Mouse (Mus musculus) left cerebral cortex, adult 2 months (tissue): ENCODE measurements around the gene Stard8. TPM values are rescaled to one million over a fixed set of nuclear protein-coding genes. Genes with fewer than 3 reads are reported as not detected.
A peak's percentile ranks its signal among the peaks of the same experiment; 100 is the strongest.

ENCODE experiments used
- DNase-seq, 2 experiments: peaks; one replicate each; pipeline ENCODE4 v3.0.0; 2021 to 2022; ENCODE audit warnings: low spot score in 2 of 2, mixed read lengths in 1 of 2; ENCODE audit errors: extremely low spot score in 1 of 2
- H3K27ac ChIP-seq: fragments of 200-600 bp; 2 replicates; pipeline ENCODE4 v1.8.1; 2022
- H3K4me3 ChIP-seq: fragments of 200-600 bp; 2 replicates; pipeline ENCODE4 v1.8.1; 2022
- CTCF ChIP-seq: fragments of 200-600 bp; IDR thresholded peaks from 2 replicates; pipeline ENCODE4 v1.8.1; 2022; ENCODE audit warnings: antibody characterized with exemption, mild to moderate bottlenecking, moderate library complexity
- intact Hi-C: fragments of 180-260 bp; cut with DNase I; formaldehyde crosslinking; loops from one replicate; pipeline ENCODE4 v1.15.1; 2025
- total RNA-seq, 2 experiments: library from RNA; stranded (reverse); gene quantifications; 2 replicates each; pipeline ENCODE4 v1.2.3; 2021

The Stard8 gene
- total RNA-seq, 2 experiments from 2014 or later = 49.6 to 49.7 TPM

DNA sequence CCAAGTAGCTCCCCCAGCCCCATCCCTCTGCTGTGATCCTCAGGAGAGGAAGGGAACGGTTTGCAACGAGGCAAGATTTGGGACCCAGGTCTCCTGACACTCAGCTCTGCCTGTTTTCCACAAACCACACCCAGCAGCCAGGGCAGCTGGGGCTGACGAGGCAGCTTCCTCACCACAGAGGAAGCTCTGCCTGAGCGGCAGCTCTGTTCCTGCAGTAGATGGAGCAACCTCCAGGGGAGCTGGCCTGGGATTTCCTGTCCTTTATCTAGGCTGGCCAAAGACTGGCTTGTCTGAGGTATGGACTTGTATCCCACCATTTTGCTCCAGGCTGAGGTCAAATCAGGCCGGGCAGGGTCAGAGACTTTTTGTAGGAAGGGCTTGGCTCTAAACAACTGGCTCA, 46.2 kb downstream of the Stard8 start:
- intact Hi-C loops = no loop called here
- Histone ChIP-seq H3K27ac (peak overlapping the region; percentile 44), H3K4me3 (no peak overlapping the region)
- peak; percentile 27 for TF ChIP-seq CTCF
- DNase-seq = no peak

- no peak for TF ChIP-seq CTCF
- intact Hi-C loops = no loop called here
- H3K27ac ChIP-seq = peak overlapping the region; percentile 67
- peak in 1 of 2 experiments; percentile 38 for DNase-seq
- no peak overlapping the region for H3K4me3 ChIP-seq
These were observed 47.9 kb downstream of the Stard8 start for GRCm38 (mm10) chrX:99050736-99051481.

DNA sequence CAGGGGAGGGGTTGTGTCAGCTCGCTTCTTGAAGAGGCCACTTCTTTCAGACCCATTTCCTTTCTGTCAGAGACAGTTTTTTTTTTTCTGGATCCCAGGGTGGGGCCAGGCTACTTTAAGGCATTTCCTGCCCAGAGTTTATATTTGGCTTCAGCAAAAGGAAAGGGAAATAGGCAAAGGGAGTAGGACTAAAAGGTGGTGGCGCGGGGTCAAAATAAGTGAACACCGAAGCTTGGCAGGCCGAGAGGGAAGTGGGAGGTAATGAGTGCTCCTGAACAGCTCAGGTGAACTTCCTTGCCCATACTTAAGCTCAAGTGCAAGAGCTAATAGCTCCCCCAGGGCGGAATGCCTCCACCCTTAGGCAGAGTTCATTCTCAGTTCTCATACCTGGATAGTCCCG, 49.2 kb downstream of the Stard8 start:
- Histone ChIP-seq H3K27ac (peak overlapping the region; percentile 72; the same call in 1 of the 2 replicates), H3K4me3 (no peak overlapping the region)
- DNase-seq = no peak
- TF ChIP-seq CTCF = no peak
- intact Hi-C loops = no loop called here

DNA sequence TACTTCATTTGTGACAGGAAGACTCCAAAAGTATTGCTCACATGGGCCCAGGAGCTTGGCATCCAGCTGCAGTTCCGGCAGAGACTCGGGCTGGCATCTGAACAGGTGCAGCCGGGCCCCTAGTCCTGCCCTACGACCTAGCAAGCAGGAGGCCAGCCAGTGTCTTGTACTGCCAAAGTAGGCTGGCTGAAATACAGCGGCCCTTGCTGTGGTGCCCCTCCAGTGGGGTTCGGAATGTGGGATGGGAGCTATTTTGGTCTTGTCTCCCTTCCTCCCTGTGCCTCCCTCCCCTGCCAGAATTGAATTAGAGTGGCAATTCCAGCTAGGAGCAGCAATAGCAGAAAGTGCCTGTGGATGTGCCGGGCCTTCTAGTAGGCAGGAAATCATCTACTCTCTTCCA, 51.5 kb downstream of the Stard8 start:
- Histone ChIP-seq H3K4me3 (no peak overlapping the region), H3K27ac (peak overlapping the region; percentile 59; the same call in 1 of the 2 replicates)
- no peak for DNase-seq
- intact Hi-C loops = no loop called here
- no peak for TF ChIP-seq CTCF

DNA sequence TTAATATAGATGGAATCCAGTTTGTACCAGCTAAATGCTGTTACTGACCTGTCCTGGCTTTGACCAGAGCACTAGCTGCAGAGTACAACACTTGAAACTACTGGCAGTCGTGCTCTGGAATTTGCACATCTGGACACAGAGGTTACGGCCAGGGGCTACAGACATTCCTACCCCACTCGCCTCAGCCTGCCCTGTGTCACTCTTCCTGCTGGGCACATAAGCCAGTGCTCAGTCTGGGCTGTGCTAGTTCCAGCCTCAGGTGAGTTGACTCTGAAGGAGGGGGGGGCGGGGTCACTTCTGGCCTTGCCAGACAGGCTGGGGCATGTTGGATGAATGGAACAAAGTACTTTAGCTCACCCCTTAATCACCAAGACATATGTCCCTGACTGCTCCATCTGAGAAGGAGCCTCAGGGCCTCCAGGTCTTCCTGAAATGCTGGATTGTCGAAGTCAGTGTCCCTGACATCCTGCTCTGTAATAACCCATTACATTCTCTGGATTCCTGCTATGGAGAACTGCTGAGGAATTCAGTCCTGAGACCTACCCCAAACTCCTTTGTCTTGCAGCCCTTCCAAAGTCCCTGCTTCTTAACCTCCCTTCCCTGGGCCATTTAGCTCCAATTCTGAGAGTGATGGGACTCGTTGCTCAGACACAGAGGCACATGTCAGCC, 54.9 kb downstream of the Stard8 start:
- intact Hi-C loops = loop anchor here (5.0 kb wide), 1 partner anchor 66 kb away; no protein-coding TSS in a partner anchor
- no peak for TF ChIP-seq CTCF
- no peak overlapping the region for H3K27ac ChIP-seq
- no peak overlapping the region for H3K4me3 ChIP-seq
- no peak for DNase-seq

GRCm38 (mm10) chrX:99059119-99059518, 56.1 kb downstream of the Stard8 start:
- H3K4me3 ChIP-seq = no peak overlapping the region
- no peak for DNase-seq
- TF ChIP-seq CTCF = peak; percentile 36
- H3K27ac ChIP-seq = no peak overlapping the region
- intact Hi-C loops = loop anchor here (5.0 kb wide), 1 partner anchor 67 kb away; no protein-coding TSS in a partner anchor

DNA sequence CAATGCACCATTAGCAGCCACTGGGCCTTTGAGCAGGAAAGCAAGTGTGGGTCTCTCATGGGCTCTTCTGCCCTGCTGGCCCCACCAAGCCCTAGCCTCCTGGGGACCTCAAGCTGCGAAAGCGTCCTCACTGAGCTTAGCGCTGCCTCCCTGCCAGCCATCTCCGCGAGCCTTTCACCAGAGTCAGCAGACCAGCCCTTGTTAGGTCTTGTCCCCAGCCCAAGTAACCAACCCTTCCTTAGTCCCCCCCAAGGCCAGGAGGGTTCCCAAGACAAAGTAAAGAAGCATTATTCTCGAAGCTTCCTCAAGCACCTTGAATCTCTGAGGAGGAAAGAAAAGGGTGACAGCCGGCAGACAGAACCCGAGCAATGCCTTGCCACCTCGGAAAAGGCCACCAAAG, 62.5 kb downstream of the Stard8 start:
- DNase-seq = no peak
- intact Hi-C loops = no loop called here
- no peak overlapping the region for H3K4me3 ChIP-seq
- no peak for TF ChIP-seq CTCF
- no peak overlapping the region for H3K27ac ChIP-seq

DNA sequence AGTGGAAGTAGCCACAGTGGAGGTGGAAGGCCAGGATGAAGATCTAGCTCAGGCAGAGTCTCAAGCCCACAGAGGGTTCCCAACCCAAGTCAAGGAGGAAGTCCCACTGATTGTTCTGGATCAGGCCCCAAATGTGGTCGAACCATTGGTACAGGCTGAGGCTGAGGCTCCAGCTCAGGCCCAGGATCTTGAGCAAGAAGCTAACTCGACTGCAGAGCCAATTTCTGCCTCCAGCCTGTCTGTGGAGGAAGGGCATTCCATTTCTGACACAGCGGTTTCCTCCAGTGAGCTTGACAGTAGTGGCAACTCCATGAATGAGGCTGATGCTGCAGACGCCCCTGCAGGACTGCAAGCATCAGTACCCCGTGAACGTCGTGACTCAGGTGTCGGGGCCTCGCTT, 63.5 kb downstream of the Stard8 start:
- Histone ChIP-seq H3K27ac (no peak overlapping the region), H3K4me3 (no peak overlapping the region)
- DNase-seq = no peak
- intact Hi-C loops = no loop called here
- no peak for TF ChIP-seq CTCF

DNA sequence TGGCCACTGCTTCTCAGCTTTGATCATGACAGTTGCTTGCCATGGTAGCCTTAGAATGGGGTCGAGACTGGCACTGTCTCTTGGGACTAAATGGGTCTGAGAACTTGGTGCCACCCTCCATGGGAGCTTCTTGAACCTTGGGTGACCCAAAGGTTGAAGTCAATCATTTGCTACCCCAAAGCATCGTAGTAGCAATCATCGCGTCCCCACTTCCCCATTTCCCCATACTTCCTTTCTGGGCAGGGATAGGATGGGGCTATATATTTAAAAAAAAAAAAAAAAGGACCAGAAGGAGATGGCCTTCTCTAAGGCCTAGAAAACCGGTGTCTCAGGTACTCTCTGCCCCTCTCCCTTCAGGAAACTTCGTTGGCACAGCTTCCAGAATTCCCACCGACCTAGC, 64.2 kb downstream of the Stard8 start:
- Histone ChIP-seq H3K27ac (no peak overlapping the region), H3K4me3 (no peak overlapping the region)
- no peak for TF ChIP-seq CTCF
- no peak for DNase-seq
- intact Hi-C loops = no loop called here

GRCm38 (mm10) chrX:99067671-99068151, 64.7 kb downstream of the Stard8 start:
- TF ChIP-seq CTCF = no peak
- DNase-seq = no peak
- intact Hi-C loops = no loop called here
- no peak overlapping the region for H3K4me3 ChIP-seq
- no peak overlapping the region for H3K27ac ChIP-seq

- no peak for DNase-seq
- Histone ChIP-seq H3K27ac (no peak overlapping the region), H3K4me3 (no peak overlapping the region)
- no peak for TF ChIP-seq CTCF
- intact Hi-C loops = no loop called here
These were observed 68.1 kb downstream of the Stard8 start for GRCm38 (mm10) chrX:99071188-99071587.

- intact Hi-C loops = no loop called here
- Histone ChIP-seq H3K4me3 (no peak overlapping the region), H3K27ac (no peak overlapping the region)
- no peak for DNase-seq
- TF ChIP-seq CTCF = no peak
These were observed 69.5 kb downstream of the Stard8 start for GRCm38 (mm10) chrX:99072596-99072995.
